Mouse (Mus musculus): ENCODE data around the gene Slc2a1. TPM values are rescaled to one million over a fixed set of nuclear protein-coding genes. Genes with fewer than 3 reads are reported as not detected.
A peak's percentile ranks its signal among the peaks of the same experiment; 100 is the strongest.

Gene Slc2a1
- polyA plus RNA-seq, 1 experiment from 2014 or later, result 291 TPM

DNA sequence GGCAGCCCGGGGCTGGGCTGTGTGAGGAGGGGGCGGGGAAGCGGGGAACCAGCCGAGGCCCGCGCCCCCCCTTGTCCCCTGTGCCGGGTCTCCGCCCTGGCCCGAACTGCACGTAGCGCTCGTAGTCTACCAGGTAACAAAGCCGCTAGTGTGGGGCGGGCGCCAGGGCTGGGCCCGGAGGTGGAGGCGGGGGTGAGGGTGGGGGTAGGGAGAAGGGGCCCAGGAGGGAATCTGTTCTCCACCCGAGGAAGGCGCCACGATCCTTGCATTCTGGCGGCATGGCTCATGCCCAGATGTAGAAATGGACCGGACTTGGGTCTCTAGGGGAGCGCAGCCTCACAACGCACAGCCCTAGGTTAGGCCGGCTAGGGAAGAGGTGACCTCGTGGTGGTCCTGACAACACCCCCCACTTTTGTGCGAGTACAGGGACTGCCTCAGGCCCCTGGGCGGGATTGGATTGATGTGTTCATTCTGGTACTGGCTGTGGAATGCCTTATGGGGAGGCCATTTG, 35.5 kb upstream of the Slc2a1 start:
- WGBS (ENCODE audit: insufficient replicate concordance), result 54% methylated on average over 28 of the region's 28 CpGs
- H3K4me1 ChIP-seq (ENCODE audit: control insufficient read depth, low read depth, low read length), result peaks cover 19% of the 10 kb centered on the region
- H3K27ac ChIP-seq (ENCODE audit: low read length), result no peak overlapping the region
- H3K4me3 ChIP-seq (ENCODE audit: low read depth, low read length), result no peak overlapping the region
- no peak for ATAC-seq (ENCODE audit: low read depth)
- H3K4me2 ChIP-seq (ENCODE audit: low read depth, low read length), result no peak overlapping the region
- no peaks in the 10 kb centered on the region for H3K9me3 ChIP-seq (replicated peaks; ENCODE audit: control insufficient read depth, low read length)
- H3K36me3 ChIP-seq (ENCODE audit: control insufficient read depth, insufficient read depth), result no peaks in the 10 kb centered on the region
- H3K9ac ChIP-seq (ENCODE audit: low read depth, low read length), result no peak overlapping the region
- peaks cover 49% of the 10 kb centered on the region for H3K27me3 ChIP-seq (ENCODE audit: control insufficient read depth, insufficient read depth, low read depth, low read length)

DNA sequence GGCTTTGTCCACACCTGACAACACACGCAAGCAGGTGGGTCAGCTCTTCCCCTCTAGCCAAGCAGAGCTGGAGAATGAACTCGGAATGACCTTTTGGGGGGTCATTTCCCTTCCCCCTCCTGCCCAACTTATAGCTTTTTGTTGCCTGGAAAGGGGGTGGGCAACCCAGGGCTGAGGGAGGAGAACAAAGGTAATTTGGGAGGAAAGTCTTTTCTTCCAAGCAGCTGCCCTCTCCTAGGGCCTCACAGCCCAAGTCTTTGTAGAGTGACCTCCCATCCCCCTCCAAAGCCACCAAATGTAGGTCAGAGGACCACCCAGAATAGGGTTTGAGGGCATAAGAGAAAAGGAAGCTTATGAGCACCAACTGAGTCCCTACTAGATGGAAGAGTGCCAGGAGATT, 34.9 kb upstream of the Slc2a1 start:
- Histone ChIP-seq H3K4me2 (ENCODE audit: low read depth, low read length) (no peak overlapping the region), H3K9me3 (replicated peaks; ENCODE audit: control insufficient read depth, low read length) (no peaks in the 10 kb centered on the region), H3K4me1 (ENCODE audit: control insufficient read depth, low read depth, low read length) (peaks cover 25% of the 10 kb centered on the region), H3K27me3 (ENCODE audit: control insufficient read depth, insufficient read depth, low read depth, low read length) (peaks cover 49% of the 10 kb centered on the region), H3K9ac (ENCODE audit: low read depth, low read length) (no peak overlapping the region), H3K36me3 (ENCODE audit: control insufficient read depth, insufficient read depth) (no peaks in the 10 kb centered on the region), H3K4me3 (ENCODE audit: low read depth, low read length) (no peak overlapping the region), H3K27ac (ENCODE audit: low read length) (no peak overlapping the region)
- ATAC-seq (ENCODE audit: low read depth), result no peak
- WGBS (ENCODE audit: insufficient replicate concordance), result 60% methylated on average over 2 of the region's 2 CpGs

DNA sequence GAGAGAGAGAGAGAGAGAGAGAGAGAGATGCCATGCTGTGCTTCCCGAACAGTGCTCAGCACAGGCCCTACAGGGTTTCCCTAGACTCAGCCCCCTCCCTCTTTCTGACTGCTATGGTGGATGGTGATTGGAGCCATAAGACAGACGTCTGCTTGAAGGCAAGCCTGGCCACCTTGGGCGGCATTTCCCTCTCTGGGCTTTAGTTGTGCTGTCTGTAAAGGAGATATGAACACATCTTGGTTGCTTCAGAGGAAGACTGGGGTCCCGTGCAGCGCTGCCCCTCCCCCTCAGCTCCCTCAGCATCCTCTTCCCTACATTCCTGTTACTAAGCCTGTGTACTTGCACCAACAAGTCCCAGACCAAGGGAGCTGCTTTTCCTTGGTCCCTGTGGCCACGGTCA, 33.9 kb upstream of the Slc2a1 start:
- ATAC-seq (ENCODE audit: low read depth), result no peak
- no peak overlapping the region for H3K9ac ChIP-seq (ENCODE audit: low read depth, low read length)
- H3K27ac ChIP-seq (ENCODE audit: low read length), result no peak overlapping the region
- H3K4me1 ChIP-seq (ENCODE audit: control insufficient read depth, low read depth, low read length), result peaks cover 27% of the 10 kb centered on the region
- WGBS (ENCODE audit: insufficient replicate concordance), result 33% methylated on average over 5 of the region's 6 CpGs
- H3K4me2 ChIP-seq (ENCODE audit: low read depth, low read length), result no peak overlapping the region
- H3K4me3 ChIP-seq (ENCODE audit: low read depth, low read length), result no peak overlapping the region
- no peaks in the 10 kb centered on the region for H3K36me3 ChIP-seq (ENCODE audit: control insufficient read depth, insufficient read depth)
- no peaks in the 10 kb centered on the region for H3K9me3 ChIP-seq (replicated peaks; ENCODE audit: control insufficient read depth, low read length)
- H3K27me3 ChIP-seq (ENCODE audit: control insufficient read depth, insufficient read depth, low read depth, low read length), result peaks cover 49% of the 10 kb centered on the region

DNA sequence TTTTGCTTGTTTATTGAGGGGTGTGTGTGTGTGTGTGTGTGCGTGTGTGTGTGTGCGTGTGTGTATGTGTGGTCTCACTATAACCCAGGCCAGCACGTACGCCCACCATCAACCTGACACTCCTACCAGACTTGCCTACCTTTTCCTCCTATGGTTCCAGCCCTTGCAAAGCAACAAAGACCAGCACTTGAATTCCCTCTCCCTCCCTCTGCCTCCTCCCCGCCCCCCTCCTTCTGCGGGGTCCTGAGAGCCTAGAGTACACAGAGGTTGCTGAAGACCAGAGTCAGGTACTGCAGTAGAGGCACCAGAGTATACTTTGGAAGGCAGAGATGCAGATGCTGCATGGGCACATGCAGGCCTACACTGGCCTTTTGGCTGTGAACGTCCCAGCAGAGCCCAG, 33.2 kb upstream of the Slc2a1 start:
- ATAC-seq (ENCODE audit: low read depth), result no peak
- 69% methylated on average over 7 of the region's 7 CpGs for WGBS (ENCODE audit: insufficient replicate concordance)
- Histone ChIP-seq H3K27ac (ENCODE audit: low read length) (no peak overlapping the region), H3K9me3 (replicated peaks; ENCODE audit: control insufficient read depth, low read length) (no peaks in the 10 kb centered on the region), H3K4me2 (ENCODE audit: low read depth, low read length) (no peak overlapping the region), H3K9ac (ENCODE audit: low read depth, low read length) (no peak overlapping the region), H3K27me3 (ENCODE audit: control insufficient read depth, insufficient read depth, low read depth, low read length) (peaks cover 44% of the 10 kb centered on the region), H3K4me3 (ENCODE audit: low read depth, low read length) (no peak overlapping the region), H3K4me1 (ENCODE audit: control insufficient read depth, low read depth, low read length) (peaks cover 27% of the 10 kb centered on the region), H3K36me3 (ENCODE audit: control insufficient read depth, insufficient read depth) (no peaks in the 10 kb centered on the region)

- Histone ChIP-seq H3K36me3 (ENCODE audit: control insufficient read depth, insufficient read depth) (no peaks in the 10 kb centered on the region), H3K27me3 (ENCODE audit: control insufficient read depth, insufficient read depth, low read depth, low read length) (peaks cover 34% of the 10 kb centered on the region), H3K9ac (ENCODE audit: low read depth, low read length) (peak overlapping the region; percentile 63), H3K27ac (ENCODE audit: low read length) (peak overlapping the region; percentile 83), H3K4me2 (ENCODE audit: low read depth, low read length) (peak overlapping the region; percentile 57), H3K4me1 (ENCODE audit: control insufficient read depth, low read depth, low read length) (peaks cover 27% of the 10 kb centered on the region), H3K9me3 (replicated peaks; ENCODE audit: control insufficient read depth, low read length) (no peaks in the 10 kb centered on the region), H3K4me3 (ENCODE audit: low read depth, low read length) (peak overlapping the region; percentile 3)
- WGBS (ENCODE audit: insufficient replicate concordance), result 49% methylated on average over 11 of the region's 11 CpGs
- no peak for ATAC-seq (ENCODE audit: low read depth)
Measured at GRCm38 (mm10) chr4:119076336-119076735, 32.2 kb upstream of the Slc2a1 start.

DNA sequence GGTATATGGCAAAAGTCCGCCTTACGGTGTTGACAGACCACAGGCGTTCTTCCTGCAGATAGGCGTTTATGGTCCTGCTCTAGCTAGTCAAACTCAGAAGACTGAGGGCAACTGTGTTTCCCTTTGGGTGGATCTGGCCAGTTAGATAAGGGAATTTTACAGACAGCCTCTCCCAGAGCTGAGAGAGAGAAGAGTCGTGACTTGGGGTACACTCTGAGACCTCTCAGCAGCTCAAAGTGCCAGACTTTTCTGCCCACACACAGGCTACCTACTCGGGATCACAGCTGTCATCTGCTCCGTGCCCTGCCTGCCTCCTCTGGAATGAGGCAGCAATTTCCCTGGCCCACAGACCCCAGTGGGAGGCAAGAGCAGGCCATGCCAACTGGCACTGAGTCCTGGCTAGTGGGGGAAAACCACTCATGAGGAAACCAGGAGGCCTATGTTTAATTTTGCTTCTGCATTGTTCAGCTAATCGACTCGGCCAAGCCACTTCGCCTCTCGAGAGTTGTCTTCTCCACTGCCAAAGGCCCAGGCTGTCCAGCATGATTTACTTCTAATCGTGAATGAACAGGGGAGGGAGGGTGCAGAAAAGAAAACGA, 31.3 kb upstream of the Slc2a1 start:
- H3K9ac ChIP-seq (ENCODE audit: low read depth, low read length), result peak overlapping the region; percentile 63
- H3K9me3 ChIP-seq (replicated peaks; ENCODE audit: control insufficient read depth, low read length), result no peaks in the 10 kb centered on the region
- 14% methylated on average over 13 of the region's 13 CpGs for WGBS (ENCODE audit: insufficient replicate concordance)
- H3K27me3 ChIP-seq (ENCODE audit: control insufficient read depth, insufficient read depth, low read depth, low read length), result peaks cover 25% of the 10 kb centered on the region
- peak overlapping the region; percentile 27; the same call in 1 of the 2 replicates for H3K4me3 ChIP-seq (ENCODE audit: low read depth, low read length)
- peak overlapping the region; percentile 83 for H3K27ac ChIP-seq (ENCODE audit: low read length)
- H3K4me2 ChIP-seq (ENCODE audit: low read depth, low read length), result peak overlapping the region; percentile 57
- H3K36me3 ChIP-seq (ENCODE audit: control insufficient read depth, insufficient read depth), result no peaks in the 10 kb centered on the region
- H3K4me1 ChIP-seq (ENCODE audit: control insufficient read depth, low read depth, low read length), result peaks cover 27% of the 10 kb centered on the region
- peak; percentile 93 for ATAC-seq (ENCODE audit: low read depth)

- Histone ChIP-seq H3K27ac (ENCODE audit: low read length) (no peak overlapping the region), H3K4me2 (ENCODE audit: low read depth, low read length) (no peak overlapping the region), H3K9me3 (replicated peaks; ENCODE audit: control insufficient read depth, low read length) (no peaks in the 10 kb centered on the region), H3K4me1 (ENCODE audit: control insufficient read depth, low read depth, low read length) (peaks cover 33% of the 10 kb centered on the region), H3K4me3 (ENCODE audit: low read depth, low read length) (no peak overlapping the region), H3K9ac (ENCODE audit: low read depth, low read length) (no peak overlapping the region), H3K27me3 (ENCODE audit: control insufficient read depth, insufficient read depth, low read depth, low read length) (peaks cover 1% of the 10 kb centered on the region; the same call in 1 of the 2 replicates), H3K36me3 (ENCODE audit: control insufficient read depth, insufficient read depth) (no peaks in the 10 kb centered on the region)
- no peak for ATAC-seq (ENCODE audit: low read depth)
- 87% methylated on average over 6 of the region's 6 CpGs for WGBS (ENCODE audit: insufficient replicate concordance)
Measured at GRCm38 (mm10) chr4:119079928-119080327, 28.6 kb upstream of the Slc2a1 start.

DNA sequence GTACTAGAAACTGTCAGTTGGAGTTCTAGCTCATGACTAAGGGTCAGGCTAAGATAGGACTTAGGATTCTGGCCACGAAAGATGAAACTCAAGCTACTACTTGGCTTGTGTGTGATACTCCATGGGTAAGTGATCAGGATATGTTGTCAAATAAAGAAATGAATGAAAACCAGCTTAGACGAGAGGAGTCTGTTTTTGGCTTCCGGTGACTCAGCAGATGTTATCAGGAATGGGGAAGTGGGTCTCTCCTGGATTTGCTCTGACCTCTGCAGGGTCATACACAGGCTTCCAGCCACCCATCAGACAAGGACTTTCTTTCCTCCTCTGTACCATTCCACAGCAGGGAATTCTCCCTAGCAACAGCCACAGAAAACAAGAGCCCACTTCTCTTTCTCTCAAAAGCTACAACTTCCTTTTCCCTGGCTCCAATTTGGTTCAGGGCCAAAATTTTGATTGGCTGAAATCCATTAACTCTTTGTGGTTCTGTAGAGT, 25.7 kb upstream of the Slc2a1 start:
- 20% methylated on average over 3 of the region's 3 CpGs for WGBS (ENCODE audit: insufficient replicate concordance)
- no peak overlapping the region for H3K27ac ChIP-seq (ENCODE audit: low read length)
- no peak for ATAC-seq (ENCODE audit: low read depth)

GRCm38 (mm10) chr4:119088424-119088823, 20.1 kb upstream of the Slc2a1 start:
- no peak overlapping the region for H3K4me2 ChIP-seq (ENCODE audit: low read depth, low read length)
- H3K9ac ChIP-seq (ENCODE audit: low read depth, low read length), result no peak overlapping the region
- no peak overlapping the region for H3K4me3 ChIP-seq (ENCODE audit: low read depth, low read length)
- H3K27ac ChIP-seq (ENCODE audit: low read length), result no peak overlapping the region
- 52% methylated on average over 2 of the region's 2 CpGs for WGBS (ENCODE audit: insufficient replicate concordance)
- no peaks in the 10 kb centered on the region for H3K9me3 ChIP-seq (replicated peaks; ENCODE audit: control insufficient read depth, low read length)
- H3K4me1 ChIP-seq (ENCODE audit: control insufficient read depth, low read depth, low read length), result no peaks in the 10 kb centered on the region
- H3K27me3 ChIP-seq (ENCODE audit: control insufficient read depth, insufficient read depth, low read depth, low read length), result peaks cover 3% of the 10 kb centered on the region
- no peak for ATAC-seq (ENCODE audit: low read depth)
- H3K36me3 ChIP-seq (ENCODE audit: control insufficient read depth, insufficient read depth), result no peaks in the 10 kb centered on the region

More for the DNA sequence above, 25.7 kb upstream of the Slc2a1 start:
- Histone ChIP-seq H3K9me3 (replicated peaks; ENCODE audit: control insufficient read depth, low read length) (no peaks in the 10 kb centered on the region), H3K36me3 (ENCODE audit: control insufficient read depth, insufficient read depth) (no peaks in the 10 kb centered on the region), H3K27me3 (ENCODE audit: control insufficient read depth, insufficient read depth, low read depth, low read length) (peaks cover 2% of the 10 kb centered on the region), H3K4me1 (ENCODE audit: control insufficient read depth, low read depth, low read length) (peaks cover 16% of the 10 kb centered on the region), H3K4me3 (ENCODE audit: low read depth, low read length) (no peak overlapping the region), H3K9ac (ENCODE audit: low read depth, low read length) (no peak overlapping the region), H3K4me2 (ENCODE audit: low read depth, low read length) (no peak overlapping the region)

Measured in liver, embryonic 16.5 days (tissue).